Mouse (Mus musculus): ENCODE results near the gene Cpe. TPM values are rescaled to one million over a fixed set of nuclear protein-coding genes. Genes with fewer than 3 reads are reported as not detected.

The Cpe gene
- polyA plus RNA-seq, 1 experiment from 2014 or later = 133 TPM

- H3K9ac ChIP-seq (ENCODE audit: low read length) = no peak overlapping the region
- no peaks in the 10 kb centered on the region for H3K36me3 ChIP-seq (ENCODE audit: control insufficient read depth, insufficient read depth, low read length)
- no peaks in the 10 kb centered on the region for H3K4me1 ChIP-seq (replicated peaks; ENCODE audit: control insufficient read depth, insufficient read depth)
- H3K9me3 ChIP-seq (ENCODE audit: control insufficient read depth, low read length) = no peaks in the 10 kb centered on the region
- no peak; the same call in 1 of the 2 replicates for ATAC-seq (ENCODE audit: low FRiP score, low TSS enrichment)
- H3K27ac ChIP-seq (replicated peaks) = no peak overlapping the region
- TF ChIP-seq CTCF (IDR thresholded peaks at IDR 0.05; ENCODE audit: low read depth) = no peak
- TF ChIP-seq EP300 (optimal IDR thresholded peaks at IDR 0.05) = no peak
- peak; percentile 17 for DNase-seq (ENCODE audit: low spot score)
- no peak overlapping the region for H3K4me2 ChIP-seq (replicated peaks; ENCODE audit: low read depth)
- WGBS = 48% methylated on average over 9 of the region's 9 CpGs
- no peak overlapping the region for H3K4me3 ChIP-seq (ENCODE audit: low read depth, low read length)
- no peaks in the 10 kb centered on the region for H3K27me3 ChIP-seq (ENCODE audit: control insufficient read depth, insufficient read depth, low read length)
These were observed 117.9 kb downstream of the Cpe start for GRCm38 (mm10) chr8:64575001-64575400.

DNA sequence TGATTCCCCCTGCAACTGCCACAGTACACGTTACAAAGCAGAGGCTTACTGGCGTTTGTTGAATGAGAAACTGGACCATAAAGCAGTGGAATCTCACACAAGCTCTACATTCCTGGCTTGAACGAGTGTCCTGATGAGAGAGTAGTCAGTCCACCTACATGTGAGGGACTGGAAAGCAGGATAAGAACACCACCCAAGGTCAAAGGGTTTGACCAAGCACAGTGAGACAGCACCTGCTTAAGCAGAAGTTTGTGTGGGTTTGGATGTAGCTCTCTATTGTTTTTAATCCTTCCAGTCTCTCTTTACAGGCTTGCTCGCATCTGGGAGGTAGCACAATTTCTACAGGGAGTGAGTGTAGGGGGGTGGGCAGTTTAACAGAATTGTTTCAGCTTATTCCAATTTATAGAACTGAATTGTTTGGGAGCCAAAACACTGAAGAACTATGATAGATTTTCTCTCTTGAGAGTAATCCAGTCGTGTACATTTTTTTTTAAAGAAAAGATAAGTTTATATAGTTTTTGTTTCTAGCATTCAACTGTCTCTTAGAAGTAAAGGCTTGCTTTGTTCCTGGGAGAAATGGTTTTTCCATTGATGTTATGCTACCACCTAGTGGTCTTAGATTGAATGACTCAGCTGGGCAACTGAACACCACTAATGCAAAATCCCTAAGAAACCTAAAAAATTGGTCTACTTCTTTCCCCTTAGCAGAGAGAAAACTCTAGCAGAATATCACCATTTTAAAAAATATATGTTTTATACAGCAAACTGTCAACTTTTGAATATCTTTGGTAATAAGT lies 144.6 kb downstream of the Cpe start:
- ATAC-seq (ENCODE audit: low FRiP score, low TSS enrichment) (no peak), DNase-seq (ENCODE audit: low spot score) (no peak)
- no peak overlapping the region for H3K4me3 ChIP-seq (ENCODE audit: low read depth, low read length)
- no peak overlapping the region for H3K27ac ChIP-seq (replicated peaks)
- TF ChIP-seq CTCF (IDR thresholded peaks at IDR 0.05; ENCODE audit: low read depth) (peak; percentile 88), EP300 (optimal IDR thresholded peaks at IDR 0.05) (no peak)
- H3K27me3 ChIP-seq (ENCODE audit: control insufficient read depth, insufficient read depth, low read length) = no peaks in the 10 kb centered on the region
- H3K4me2 ChIP-seq (replicated peaks; ENCODE audit: low read depth) = no peak overlapping the region
- H3K9ac ChIP-seq (ENCODE audit: low read length) = no peak overlapping the region
- no peaks in the 10 kb centered on the region for H3K9me3 ChIP-seq (ENCODE audit: control insufficient read depth, low read length)
- H3K4me1 ChIP-seq (replicated peaks; ENCODE audit: control insufficient read depth, insufficient read depth) = no peaks in the 10 kb centered on the region
- H3K36me3 ChIP-seq (ENCODE audit: control insufficient read depth, insufficient read depth, low read length) = no peaks in the 10 kb centered on the region
- 28% methylated on average over 5 of the region's 5 CpGs for WGBS

DNA sequence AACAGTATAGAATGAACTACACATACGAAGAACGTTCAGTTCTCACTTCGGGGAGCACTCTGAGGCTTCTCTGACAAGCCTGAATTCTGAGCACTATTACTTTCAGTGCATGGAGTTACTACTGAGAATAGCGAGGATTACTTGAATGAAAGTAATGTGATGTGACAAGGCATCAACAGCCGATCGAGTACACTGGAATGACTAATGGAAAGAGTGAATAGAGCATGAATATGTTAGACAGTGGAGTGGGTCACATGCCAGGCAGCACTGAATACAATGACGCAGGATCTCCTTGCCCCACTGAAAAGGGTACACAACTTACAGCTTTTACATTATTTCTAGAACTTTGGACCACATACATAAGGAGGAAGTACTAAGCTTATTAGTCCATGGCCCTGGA lies 149.4 kb downstream of the Cpe start:
- no peak overlapping the region for H3K4me2 ChIP-seq (replicated peaks; ENCODE audit: low read depth)
- TF ChIP-seq CTCF (IDR thresholded peaks at IDR 0.05; ENCODE audit: low read depth) = no peak
- no peak for TF ChIP-seq EP300 (optimal IDR thresholded peaks at IDR 0.05)
- H3K9me3 ChIP-seq (ENCODE audit: control insufficient read depth, low read length) = no peaks in the 10 kb centered on the region
- H3K36me3 ChIP-seq (ENCODE audit: control insufficient read depth, insufficient read depth, low read length) = no peaks in the 10 kb centered on the region
- no peak overlapping the region for H3K27ac ChIP-seq (replicated peaks)
- H3K27me3 ChIP-seq (ENCODE audit: control insufficient read depth, insufficient read depth, low read length) = no peaks in the 10 kb centered on the region
- ATAC-seq (ENCODE audit: low FRiP score, low TSS enrichment) = no peak
- no peak overlapping the region for H3K4me3 ChIP-seq (ENCODE audit: low read depth, low read length)
- 90% methylated on average over 7 of the region's 7 CpGs for WGBS
- no peaks in the 10 kb centered on the region for H3K4me1 ChIP-seq (replicated peaks; ENCODE audit: control insufficient read depth, insufficient read depth)
- H3K9ac ChIP-seq (ENCODE audit: low read length) = no peak overlapping the region
- DNase-seq (ENCODE audit: low spot score) = no peak

Other genes with a start within 250 kb of the Cpe start
- 141 and 160 TPM in 2 replicates for gene Msmo1, start 40.7 kb upstream of the Cpe start, polyA plus RNA-seq (2015; fragmentation: Nextera tagmentation; extraction: Ambion mirVana)
- 13.4 and 14.0 TPM in 2 replicates for gene Klhl2, start 157.0 kb upstream of the Cpe start, polyA plus RNA-seq (2015; fragmentation: Nextera tagmentation; extraction: Ambion mirVana)

All from stomach, postnatal 0 days (tissue).